Comparison of ENCODE assay signal across 1 mouse cellular context in genomic region chr10:62506019-62506556, GRCm38 (mm10).
TF ChIP-seq lines count a peak whose summit lies in the region.

No protein-coding gene starts in this region.

TF ChIP-seq in CH12.LX, 34 proteins besides CTCF, POLR2A, EP300 and RAD21 (continued from another document):
- TF ChIP-seq HCFC1 (IDR thresholded peaks at IDR 0.05; ENCODE audit: low read depth, low read length): no peak
- 0 out of 2 replicates have a peak, but pooled peaks have one; percentile 9 for TF ChIP-seq MAZ (IDR thresholded peaks at IDR 0.05; ENCODE audit: low read depth, low read length)
- no peak for TF ChIP-seq ZKSCAN1 (IDR thresholded peaks at IDR 0.05; ENCODE audit: borderline replicate concordance, low read depth, low read length)
- 0 out of 2 replicates have a peak, but pooled peaks have one; percentile 39 for TF ChIP-seq MAFK (IDR thresholded peaks at IDR 0.05; ENCODE audit: insufficient replicate concordance, low read length)
- TF ChIP-seq KAT2A (IDR thresholded peaks at IDR 0.05; ENCODE audit: insufficient replicate concordance, low read length): no peak
- TF ChIP-seq JUND (conservative IDR thresholded peaks at IDR 0.05; ENCODE audit: low read depth, low read length): peak; percentile 82
- no peak for TF ChIP-seq PAX5 (IDR thresholded peaks at IDR 0.05; ENCODE audit: low read length)
- TF ChIP-seq POLR2AphosphoS2 (IDR thresholded peaks at IDR 0.05; ENCODE audit: low read depth, low read length): no peak
- no peak for TF ChIP-seq ZMIZ1 (IDR thresholded peaks at IDR 0.05; ENCODE audit: low read depth, low read length)
- 0 out of 2 replicates have a peak, but pooled peaks have one; percentile 8 for TF ChIP-seq RCOR1 (conservative IDR thresholded peaks at IDR 0.05; ENCODE audit: low read depth, low read length)
- peak; percentile 94; the same call in 1 of the 2 replicates for TF ChIP-seq ETS1 (conservative IDR thresholded peaks at IDR 0.05; ENCODE audit: low read depth, low read length)
- TF ChIP-seq E2F4 (IDR thresholded peaks at IDR 0.05; ENCODE audit: insufficient replicate concordance, low read depth, low read length): no peak
- peak; percentile 66; the same call in 1 of the 2 replicates for TF ChIP-seq UBTF (IDR thresholded peaks at IDR 0.05; ENCODE audit: low read depth, low read length)
- TF ChIP-seq ZNF384 (IDR thresholded peaks at IDR 0.05; ENCODE audit: low read depth, low read length): no peak
- peak; percentile 97 for TF ChIP-seq MXI1 (IDR thresholded peaks at IDR 0.05; ENCODE audit: low read depth, low read length)
- no peak for TF ChIP-seq NELFE (IDR thresholded peaks at IDR 0.05; ENCODE audit: low read depth, low read length)
- no peak; the same call in 1 of the 2 replicates for TF ChIP-seq USF2 (conservative IDR thresholded peaks at IDR 0.05; ENCODE audit: low read depth, low read length)
- peak; percentile 22; the same call in 1 of the 2 replicates for TF ChIP-seq IRF4 (IDR thresholded peaks at IDR 0.05; ENCODE audit: low read depth, low read length)
- peak; percentile 92 for TF ChIP-seq BHLHE40 (IDR thresholded peaks at IDR 0.05; ENCODE audit: low read depth, low read length)
- TF ChIP-seq TCF12 (IDR thresholded peaks at IDR 0.05; ENCODE audit: low read depth, low read length): no peak; the same call in 1 of the 2 replicates
- no peak for TF ChIP-seq SMC3 (IDR thresholded peaks at IDR 0.05; ENCODE audit: low read depth, low read length)
- peak; percentile 35 for TF ChIP-seq CHD2 (IDR thresholded peaks at IDR 0.05; ENCODE audit: low read length)
- TF ChIP-seq TBP (conservative IDR thresholded peaks at IDR 0.05; ENCODE audit: low read depth, low read length): peak; percentile 82; the same call in 1 of the 2 replicates
- peak; percentile 97 for TF ChIP-seq MYC (IDR thresholded peaks at IDR 0.05; ENCODE audit: low read depth, low read length)
- peak; percentile 78; the same call in 1 of the 2 replicates for TF ChIP-seq MEF2A (IDR thresholded peaks at IDR 0.05; ENCODE audit: borderline replicate concordance, low read depth, low read length)
- peak; percentile 83 for TF ChIP-seq ELF1 (IDR thresholded peaks at IDR 0.05; ENCODE audit: low read depth, low read length)
- TF ChIP-seq CHD1 (IDR thresholded peaks at IDR 0.05; ENCODE audit: low read depth, low read length): peak; percentile 21; the same call in 1 of the 2 replicates
- TF ChIP-seq NRF1 (IDR thresholded peaks at IDR 0.05; ENCODE audit: low read depth, low read length): no peak
- no peak for TF ChIP-seq GABPA (IDR thresholded peaks at IDR 0.05; ENCODE audit: insufficient replicate concordance, low read depth, low read length)
